Mouse (Mus musculus): ENCODE results near the gene Ltbp1.
A peak's percentile ranks its signal among the peaks of the same experiment; 100 is the strongest.

Gene Ltbp1

GRCm38 (mm10) chr17:75238655-75239054 is 233.3 kb downstream of the Ltbp1 start:
- no peak for DNase-seq (ENCODE audit: low spot score)

- no peak for DNase-seq (ENCODE audit: low spot score)
Measured at GRCm38 (mm10) chr17:75239545-75239944, 234.2 kb downstream of the Ltbp1 start.

GRCm38 (mm10) chr17:75242086-75242485 is 236.7 kb downstream of the Ltbp1 start:
- DNase-seq (ENCODE audit: low spot score): no peak

GRCm38 (mm10) chr17:75243221-75243620 is 237.9 kb downstream of the Ltbp1 start:
- DNase-seq (ENCODE audit: low spot score): no peak

DNA sequence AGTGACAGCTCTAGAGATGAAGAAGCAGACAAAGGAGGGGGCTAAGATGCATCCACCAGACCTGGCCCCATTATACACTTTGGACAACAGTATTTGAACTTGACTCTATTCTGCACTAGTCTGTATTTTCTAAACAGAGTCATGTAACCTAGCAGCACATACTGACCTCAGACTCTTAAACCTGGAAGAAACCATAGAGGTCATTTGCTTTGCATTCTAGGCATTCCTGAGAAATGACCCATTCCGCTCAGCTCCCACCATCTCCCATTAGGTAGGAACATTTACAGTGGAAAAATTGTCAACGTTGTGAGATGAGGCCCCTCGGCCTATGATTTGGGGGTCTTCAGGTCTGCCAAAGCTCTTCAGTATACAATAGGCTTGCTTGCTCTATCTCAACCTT is 238.8 kb downstream of the Ltbp1 start:
- no peak for DNase-seq (ENCODE audit: low spot score)

DNA sequence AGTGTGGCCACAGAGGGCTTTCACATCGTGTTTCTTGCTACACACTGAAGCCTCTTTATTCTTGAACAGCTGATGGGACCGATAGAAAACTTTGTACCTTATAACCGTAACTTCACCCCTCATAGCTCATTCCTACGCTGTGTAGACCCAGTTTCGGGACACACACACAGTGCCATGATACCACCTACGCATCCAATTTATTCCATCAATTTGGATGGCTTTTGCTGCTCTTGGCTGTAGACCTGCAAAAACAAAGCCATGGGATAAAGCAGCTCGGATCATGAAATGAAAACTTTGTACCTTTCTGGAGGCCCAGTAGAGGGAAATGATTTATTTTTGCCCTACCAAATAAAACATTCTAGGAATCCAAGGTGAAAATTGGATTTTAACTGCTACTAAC is 239.7 kb downstream of the Ltbp1 start:
- DNase-seq (ENCODE audit: low spot score): no peak

GRCm38 (mm10) chr17:75248632-75249031 is 243.3 kb downstream of the Ltbp1 start:
- DNase-seq (ENCODE audit: low spot score): no peak

DNA sequence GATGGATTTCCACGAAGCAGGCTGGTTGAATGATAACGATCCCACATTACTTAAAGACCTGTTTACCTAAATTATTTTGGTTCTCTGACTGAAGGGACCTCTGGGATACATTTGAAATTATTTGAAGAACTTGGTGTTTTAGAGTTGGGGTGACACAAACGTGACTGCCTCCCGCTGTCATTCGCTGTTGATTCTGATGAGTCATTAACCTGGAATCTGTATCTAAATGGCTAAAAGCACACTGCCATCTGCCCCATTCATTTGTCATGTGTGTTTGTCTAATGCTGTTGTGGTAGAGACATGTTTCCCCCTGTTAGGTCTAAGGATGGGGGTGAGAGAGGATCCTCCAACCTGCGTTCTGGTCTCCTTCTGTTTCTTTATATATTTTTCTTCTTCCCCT is 245.2 kb downstream of the Ltbp1 start:
- DNase-seq (ENCODE audit: low spot score): no peak

DNA sequence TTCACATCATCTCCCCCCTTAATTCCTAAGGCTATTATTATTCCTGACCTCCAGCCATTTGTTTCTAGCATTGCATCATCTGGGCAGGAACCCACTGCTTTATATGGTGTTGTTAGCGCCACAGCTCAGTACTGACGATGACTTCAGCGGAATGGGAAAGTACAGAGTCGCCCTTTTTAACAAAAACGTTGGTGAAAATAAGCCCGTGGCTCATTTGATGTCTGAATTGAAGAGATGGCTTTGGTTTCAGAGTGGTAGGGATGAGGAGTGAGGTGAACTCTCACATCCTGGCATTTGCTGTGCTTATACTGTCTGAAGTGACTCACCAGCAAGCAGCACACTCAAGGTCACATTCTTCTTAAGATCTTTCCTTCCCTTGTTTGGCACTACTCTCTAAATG is 245.7 kb downstream of the Ltbp1 start:
- no peak for DNase-seq (ENCODE audit: low spot score)

DNA sequence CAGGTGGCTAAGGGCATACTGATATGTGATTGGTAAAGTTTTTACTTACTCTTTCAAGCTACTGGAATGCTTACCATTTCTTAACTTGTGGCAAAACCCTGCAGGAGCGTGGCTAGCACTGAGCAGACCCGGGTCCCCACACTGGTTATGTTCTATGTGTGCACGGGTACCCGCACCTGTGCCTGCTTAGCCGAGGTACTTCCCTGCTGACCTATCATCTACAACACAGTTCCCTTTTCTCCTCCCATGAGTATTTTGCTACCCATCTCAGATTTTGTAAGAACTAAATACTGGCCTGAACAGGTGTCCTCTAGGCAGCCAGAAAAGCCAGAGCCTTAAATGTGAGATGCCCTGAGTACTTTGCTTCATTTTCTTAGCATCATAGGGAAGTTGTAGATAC is 247.2 kb downstream of the Ltbp1 start:
- DNase-seq (ENCODE audit: low spot score): no peak

- no peak for DNase-seq (ENCODE audit: low spot score)
Measured at GRCm38 (mm10) chr17:75254909-75255308, 249.5 kb downstream of the Ltbp1 start.

DNA sequence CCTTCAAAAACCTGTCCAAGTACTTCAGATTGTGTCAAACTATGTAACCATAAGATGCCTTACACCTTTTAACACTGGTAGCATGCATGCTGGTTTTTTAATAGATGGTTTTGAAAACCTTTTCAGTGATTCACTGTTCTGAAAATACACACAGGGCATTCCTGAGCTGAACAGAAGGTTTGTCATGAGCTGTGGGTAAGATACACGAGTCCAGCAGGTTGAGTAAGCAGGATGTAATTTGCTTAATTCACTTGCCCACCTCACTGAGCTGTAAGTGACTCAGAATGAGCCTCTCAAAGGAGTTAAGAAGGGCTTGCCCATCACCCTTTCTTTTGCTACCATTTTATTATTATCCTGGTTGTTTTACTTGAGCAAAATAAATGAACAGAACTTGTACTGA is 250.6 kb downstream of the Ltbp1 start:
- DNase-seq (ENCODE audit: low spot score): no peak

- DNase-seq (ENCODE audit: low spot score): no peak
Measured at GRCm38 (mm10) chr17:75258427-75258826, 253.1 kb downstream of the Ltbp1 start.

GRCm38 (mm10) chr17:75263336-75263990 is 258.1 kb downstream of the Ltbp1 start:
- DNase-seq (ENCODE audit: low spot score): no peak

GRCm38 (mm10) chr17:75268506-75268905 is 263.1 kb downstream of the Ltbp1 start:
- no peak for DNase-seq (ENCODE audit: low spot score)

GRCm38 (mm10) chr17:75272446-75272845 is 267.1 kb downstream of the Ltbp1 start:
- no peak for DNase-seq (ENCODE audit: low spot score)

- DNase-seq (ENCODE audit: low spot score): no peak
Measured at GRCm38 (mm10) chr17:75273272-75273671, 267.9 kb downstream of the Ltbp1 start.

- no peak for DNase-seq (ENCODE audit: low spot score)
Measured at GRCm38 (mm10) chr17:75275302-75275701, 269.9 kb downstream of the Ltbp1 start.

DNA sequence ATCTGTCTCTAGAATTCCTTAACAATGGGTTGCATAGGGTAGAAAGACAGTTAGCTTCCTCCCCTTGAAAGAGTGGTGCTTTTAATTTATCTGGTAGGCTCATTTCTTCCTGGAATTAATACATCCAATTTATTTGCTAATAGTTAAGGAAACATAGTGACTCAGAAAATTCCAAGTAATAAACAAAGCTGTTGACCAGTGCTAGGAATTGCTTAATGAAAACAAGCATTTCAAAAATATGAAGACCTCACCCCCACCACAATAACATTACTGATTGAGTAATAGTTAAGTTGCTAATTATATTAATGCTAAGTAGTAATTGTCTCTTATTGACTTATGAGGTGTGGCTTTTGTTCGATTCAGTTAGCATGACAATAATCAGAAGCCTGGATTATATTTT is 272.7 kb downstream of the Ltbp1 start:
- DNase-seq (ENCODE audit: low spot score): no peak

- no peak for DNase-seq (ENCODE audit: low spot score)
Measured at GRCm38 (mm10) chr17:75278561-75278960, 273.2 kb downstream of the Ltbp1 start.

- peak; percentile 44 for DNase-seq (ENCODE audit: low spot score)
Measured at GRCm38 (mm10) chr17:75281345-75281744, 276.0 kb downstream of the Ltbp1 start.

- DNase-seq (ENCODE audit: low spot score): no peak
Measured at GRCm38 (mm10) chr17:75284876-75285708, 279.7 kb downstream of the Ltbp1 start.

DNA sequence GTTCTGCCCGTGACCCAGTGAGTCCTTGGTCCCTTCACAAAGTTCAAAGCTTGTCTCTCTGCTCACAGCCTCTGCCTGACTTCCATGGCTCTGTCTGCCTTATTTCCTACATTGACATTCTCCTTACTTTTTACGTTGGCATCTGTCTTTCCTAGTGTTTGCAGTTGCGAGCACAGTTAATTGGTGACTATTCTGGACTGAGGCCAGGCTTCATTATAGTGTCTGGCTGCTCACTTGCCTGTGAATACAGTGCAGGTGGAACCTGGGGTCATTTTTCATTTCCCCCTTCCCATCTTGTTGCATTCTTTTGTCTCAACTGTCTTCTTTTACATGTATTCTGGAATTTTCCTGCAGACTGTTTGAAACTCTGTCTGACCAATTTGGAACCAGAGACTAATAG is 287.6 kb downstream of the Ltbp1 start:
- no peak for DNase-seq (ENCODE audit: low spot score)

DNA sequence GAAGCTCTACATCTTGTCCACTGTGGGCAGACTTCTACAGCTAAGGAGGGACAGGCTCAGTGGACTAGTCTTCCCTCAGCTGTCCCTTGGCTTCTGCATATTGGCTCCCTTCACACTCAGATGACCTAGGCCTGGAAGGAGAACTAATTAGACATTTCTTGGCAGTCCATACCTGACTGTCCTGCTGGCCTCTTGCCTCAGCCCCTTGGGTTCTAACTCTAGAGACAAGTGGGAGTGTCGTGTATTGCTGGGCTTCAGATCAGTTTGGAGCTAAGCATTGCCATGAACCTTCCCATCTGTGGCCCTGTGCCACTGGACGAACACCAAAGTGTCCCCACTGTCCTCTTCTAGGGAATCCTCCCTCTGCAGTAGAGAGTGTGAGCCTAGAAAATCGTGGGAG is 288.4 kb downstream of the Ltbp1 start:
- no peak for DNase-seq (ENCODE audit: low spot score)
